In the genomic region with DNA sequence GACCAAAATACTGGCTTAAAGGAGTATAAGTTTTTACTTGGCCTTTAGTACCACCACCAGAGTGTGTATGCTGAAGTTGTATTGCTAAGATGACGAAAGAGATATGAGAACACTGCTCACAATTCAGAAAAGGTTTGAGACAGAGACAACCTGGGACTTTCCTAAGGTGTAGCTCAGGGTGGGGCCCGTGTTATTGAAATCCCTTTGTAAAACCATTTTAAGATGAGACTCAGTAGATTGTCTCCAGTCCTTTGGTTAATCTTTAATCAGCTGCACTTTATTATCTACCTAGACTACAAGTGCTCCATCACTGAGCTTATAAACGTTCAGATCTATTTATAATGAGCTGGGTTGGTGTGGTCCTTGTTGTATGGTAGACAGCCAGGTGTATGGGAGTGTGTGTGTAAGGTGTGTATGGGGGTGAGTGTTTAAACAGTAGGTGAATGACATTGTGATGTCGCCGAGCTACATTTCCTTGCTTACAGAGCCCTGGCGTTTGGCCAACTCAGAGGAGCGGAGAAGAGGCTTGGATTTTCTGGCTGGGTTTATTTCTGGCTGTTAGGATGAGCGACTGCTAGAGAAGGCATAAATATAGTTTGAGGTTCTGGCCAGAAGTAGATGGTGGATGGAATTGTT, we compare ENCODE assay signal across 10 mouse cellular contexts. TPM values are rescaled to one million over a fixed set of nuclear protein-coding genes. Genes with fewer than 3 reads are reported as not detected.
DNase-seq lines count a peak whose midpoint lies in the region; ATAC-seq lines count a peak whose summit lies in the region.
"Had no signal": no experiment of that assay in that cellular context is flagged by ENCODE, and none has a peak within 500 bp of the region (broad histone marks: within the 10 kb centered on the region; RNA-seq: fewer than 3 reads in every experiment).

No protein-coding gene starts in this region.

- no peaks in the 10 kb centered on the region for H3K36me3 ChIP-seq in lung, embryonic 16.5 days (ENCODE audit: control insufficient read depth, insufficient read depth, low read length)
- H3K36me3 ChIP-seq: hindbrain, embryonic 13.5 days; limb, embryonic 13.5 days had no signal

- H3K9ac ChIP-seq in lung, embryonic 16.5 days (ENCODE audit: low read length) = no peak overlapping the region
- H3K9ac ChIP-seq: hindbrain, embryonic 13.5 days; limb, embryonic 13.5 days had no signal

- H3K27ac ChIP-seq in lung, embryonic 16.5 days (ENCODE audit: low read length) = no peak overlapping the region
- H3K27ac ChIP-seq: hindbrain, embryonic 13.5 days; limb, embryonic 13.5 days had no signal

- peak; percentile 54 for DNase-seq in gastrocnemius, adult 18-20 months (ENCODE audit: low spot score)
- DNase-seq in gastrocnemius, postnatal 14 days = no peak
- no peak for DNase-seq in lung, postnatal 25 days (ENCODE audit: low spot score)
- DNase-seq in heart, postnatal 4 days = peak; percentile 68
- DNase-seq in right cerebral cortex, postnatal 14 days = peak; percentile 70
- DNase-seq in yolk sac, embryonic 10.5 days (ENCODE audit: low spot score) = no peak
- no peak for DNase-seq in spleen, postnatal 14 days (ENCODE audit: low spot score in 2 of 2)

- peaks cover 31% of the 10 kb centered on the region for H3K4me1 ChIP-seq in lung, embryonic 16.5 days (replicated peaks; ENCODE audit: control insufficient read depth, insufficient read depth, low read length)

- ATAC-seq in lung, embryonic 16.5 days (ENCODE audit: low read depth) = 0 out of 2 replicates have a peak, but pooled peaks have one; percentile 37

- intact Hi-C loops in gastrocnemius, postnatal 14 days (cut with DNase I; ENCODE audit: low total_unique reads) = no loop called here

- no peaks in the 10 kb centered on the region for H3K9me3 ChIP-seq in lung, embryonic 16.5 days (ENCODE audit: control insufficient read depth, low read length)
- H3K9me3 ChIP-seq: hindbrain, embryonic 13.5 days; limb, embryonic 13.5 days had no signal

- H3K27me3 ChIP-seq in lung, embryonic 16.5 days (ENCODE audit: control insufficient read depth, insufficient read depth, low read depth, low read length) = peaks cover 3% of the 10 kb centered on the region
- H3K27me3 ChIP-seq: hindbrain, embryonic 13.5 days; limb, embryonic 13.5 days had no signal

- no peak overlapping the region for H3K4me2 ChIP-seq in lung, embryonic 16.5 days (ENCODE audit: low read depth, low read length)
- H3K4me2 ChIP-seq: hindbrain, embryonic 13.5 days; limb, embryonic 13.5 days had no signal

- H3K4me3 ChIP-seq in lung, embryonic 16.5 days (ENCODE audit: low read length) = no peak overlapping the region
- H3K4me3 ChIP-seq: hindbrain, embryonic 13.5 days; limb, embryonic 13.5 days had no signal

- WGBS in lung, embryonic 16.5 days = 26% methylated on average over 8 of the region's 8 CpGs

RNA-seq across cellular contexts. Expression of a gene that starts 21.1 kb away (rescaled TPM):
- total RNA-seq in gastrocnemius, adult 18-20 months (2021) = 10 to 100 TPM; 53.6 to 74.0 TPM
- total RNA-seq in gastrocnemius, postnatal 14 days (2021) = 10 to 100 TPM; 19.3 to 20.1 TPM
- polyA plus RNA-seq in lung, embryonic 16.5 days (2015; fragmentation: Nextera tagmentation; extraction: Ambion mirVana) = 4.7 and 5.1 TPM in 2 replicates
- total RNA-seq in heart, postnatal 4 days (2021) = 10 to 100 TPM; 40.1 to 42.1 TPM

Comparison
In these comparisons a context has a peak if more than half of its experiments do, and no peak if none do; other contexts are left out.
1. DNase-seq: peak in gastrocnemius, adult 18-20 months (single experiment), heart, postnatal 4 days (single experiment) and right cerebral cortex, postnatal 14 days (single experiment); none in gastrocnemius, postnatal 14 days (single experiment), lung, postnatal 25 days (single experiment), yolk sac, embryonic 10.5 days (single experiment) and spleen, postnatal 14 days (0 of 2).